Mouse (Mus musculus): ENCODE results near the gene Prr5l. TPM values are rescaled to one million over a fixed set of nuclear protein-coding genes. Genes with fewer than 3 reads are reported as not detected.

Prr5l gene
- polyA plus RNA-seq, 1 experiment, result 0.06 TPM

DNA sequence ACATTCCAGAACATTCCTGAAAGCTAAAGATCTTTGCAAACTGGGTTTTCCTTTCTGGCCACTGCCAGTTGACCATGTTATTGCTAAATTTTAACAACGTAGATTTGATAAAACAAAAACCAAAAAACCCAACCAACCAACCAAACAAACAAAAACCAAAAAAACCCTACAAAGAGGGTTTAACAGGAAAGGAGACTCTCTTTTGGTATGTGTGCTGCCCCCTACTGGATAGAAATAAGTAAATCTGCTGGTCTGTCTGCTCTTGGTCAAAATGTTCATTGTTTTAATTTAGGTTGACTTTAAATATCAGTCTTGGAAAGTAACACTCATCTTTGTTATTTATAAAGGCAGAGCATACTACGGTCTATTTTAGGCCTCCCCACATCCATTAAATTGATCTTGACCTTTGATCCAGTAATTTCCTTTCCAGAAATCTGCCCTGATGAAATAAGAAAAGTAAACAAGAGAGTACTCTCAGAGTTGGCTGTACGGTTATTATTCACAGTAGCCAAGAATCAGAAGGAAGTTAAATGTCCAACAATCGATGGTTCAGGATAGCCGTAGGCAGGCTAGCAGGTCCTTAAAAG is 54.7 kb downstream of the Prr5l start:
- H3ac ChIP-seq (ENCODE audit: control insufficient read depth, insufficient read length), result no peak overlapping the region
- TF ChIP-seq MYOD1 (IDR thresholded peaks at IDR 0.05; ENCODE audit: control insufficient read depth in 1 of 3, insufficient read length in 2 of 3, low read depth in 2 of 3) (no peak), CEBPB (IDR thresholded peaks at IDR 0.05; ENCODE audit: insufficient read depth, poor library complexity, severe bottlenecking) (no peak), MYOG (IDR thresholded peaks at IDR 0.05; ENCODE audit: control insufficient read depth in 1 of 3, insufficient read depth in 1 of 3, insufficient read length in 2 of 3, low read depth in 2 of 3) (no peak), REST (IDR thresholded peaks at IDR 0.05; ENCODE audit: insufficient read depth, insufficient read length) (no peak), TCF12 (IDR thresholded peaks at IDR 0.05; ENCODE audit: insufficient read depth, poor library complexity, severe bottlenecking) (no peak), POLR2A (IDR thresholded peaks at IDR 0.05; ENCODE audit: insufficient read length, low read depth) (no peak), E2F4 (IDR thresholded peaks at IDR 0.05; ENCODE audit: insufficient read depth) (no peak), TCF3 (IDR thresholded peaks at IDR 0.05; ENCODE audit: insufficient read length, low read depth) (no peak), MAX (IDR thresholded peaks at IDR 0.05; ENCODE audit: low read depth) (no peak), USF1 (IDR thresholded peaks at IDR 0.05; ENCODE audit: low read depth) (no peak), SRF (IDR thresholded peaks at IDR 0.05; ENCODE audit: control insufficient read depth, insufficient read length, low read depth) (no peak), POLR2AphosphoS2 (IDR thresholded peaks at IDR 0.05; ENCODE audit: insufficient read length, low read depth) (no peak)
- H3K4me2 ChIP-seq (ENCODE audit: low read depth), result no peak overlapping the region
- H3K4me3 ChIP-seq, result no peak overlapping the region
- H3K79me2 ChIP-seq (ENCODE audit: control insufficient read depth, insufficient read depth), result no peaks in the 10 kb centered on the region
- no peaks in the 10 kb centered on the region for H3K27me3 ChIP-seq (ENCODE audit: control insufficient read depth, insufficient read depth, insufficient read length)
- H3K36me3 ChIP-seq (ENCODE audit: control insufficient read depth, insufficient read depth), result no peaks in the 10 kb centered on the region

DNA sequence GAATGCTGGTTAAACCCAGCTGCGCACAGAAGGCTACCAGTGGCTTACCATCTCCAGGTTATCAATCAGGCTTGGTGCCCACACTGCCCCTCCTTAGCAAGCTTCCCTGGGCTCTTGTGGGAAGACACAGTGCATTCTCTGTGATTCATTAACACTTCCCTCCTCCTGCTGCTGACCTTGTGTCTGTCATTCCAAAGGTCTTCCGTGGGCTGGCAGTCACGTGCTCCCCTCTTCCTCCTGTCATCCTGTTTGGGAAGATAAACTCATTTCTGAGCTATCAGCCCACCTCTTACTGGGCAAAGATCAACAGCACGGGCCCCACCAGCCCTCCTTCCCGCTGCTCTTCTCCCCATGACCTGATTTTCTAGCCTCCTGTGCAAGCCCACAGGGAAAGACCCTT is 55.2 kb downstream of the Prr5l start:
- Histone ChIP-seq H3ac (ENCODE audit: control insufficient read depth, insufficient read length) (no peak overlapping the region), H3K36me3 (ENCODE audit: control insufficient read depth, insufficient read depth) (no peaks in the 10 kb centered on the region), H3K79me2 (ENCODE audit: control insufficient read depth, insufficient read depth) (no peaks in the 10 kb centered on the region), H3K27me3 (ENCODE audit: control insufficient read depth, insufficient read depth, insufficient read length) (no peaks in the 10 kb centered on the region), H3K4me3 (no peak overlapping the region), H3K4me2 (ENCODE audit: low read depth) (no peak overlapping the region)
- no peak for TF ChIP-seq CEBPB (IDR thresholded peaks at IDR 0.05; ENCODE audit: insufficient read depth, poor library complexity, severe bottlenecking)
- TF ChIP-seq USF1 (IDR thresholded peaks at IDR 0.05; ENCODE audit: low read depth), result peak; percentile 54

DNA sequence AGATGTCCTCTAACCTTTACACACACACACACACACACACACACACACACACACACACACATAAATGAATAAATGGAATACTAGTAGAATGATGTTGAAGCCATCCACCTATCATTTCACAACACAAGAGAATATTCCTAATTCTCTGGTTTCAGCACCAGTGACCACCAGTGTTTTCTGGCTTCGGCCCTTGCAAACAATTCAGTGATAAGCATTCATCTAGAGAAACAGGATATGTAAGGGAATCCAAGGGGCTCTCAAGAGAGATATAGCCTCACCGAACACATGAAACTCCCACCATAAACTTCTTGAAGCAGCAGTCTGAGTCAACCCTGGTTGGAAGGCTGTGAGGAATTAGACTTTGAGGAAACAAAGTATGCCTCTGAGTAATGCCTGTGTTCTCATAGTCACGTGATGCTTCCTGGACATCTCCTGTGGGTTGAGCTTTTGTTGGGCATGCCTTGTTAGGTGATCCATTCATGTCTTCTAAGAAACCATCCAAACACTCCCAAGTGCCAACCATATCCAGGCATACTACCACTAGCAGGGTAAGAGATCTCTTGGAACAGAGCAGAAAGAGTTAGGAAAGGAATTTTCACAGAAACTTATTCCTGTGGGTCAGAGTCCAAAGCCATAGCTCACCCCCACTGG is 55.8 kb downstream of the Prr5l start:
- no peaks in the 10 kb centered on the region for H3K27me3 ChIP-seq (ENCODE audit: control insufficient read depth, insufficient read depth, insufficient read length)
- no peaks in the 10 kb centered on the region for H3K79me2 ChIP-seq (ENCODE audit: control insufficient read depth, insufficient read depth)
- no peak overlapping the region for H3K4me2 ChIP-seq (ENCODE audit: low read depth)
- no peaks in the 10 kb centered on the region for H3K36me3 ChIP-seq (ENCODE audit: control insufficient read depth, insufficient read depth)
- TF ChIP-seq CEBPB (IDR thresholded peaks at IDR 0.05; ENCODE audit: insufficient read depth, poor library complexity, severe bottlenecking) (no peak), USF1 (IDR thresholded peaks at IDR 0.05; ENCODE audit: low read depth) (peak; percentile 95)
- H3ac ChIP-seq (ENCODE audit: control insufficient read depth, insufficient read length), result no peak overlapping the region
- no peak overlapping the region for H3K4me3 ChIP-seq

DNA sequence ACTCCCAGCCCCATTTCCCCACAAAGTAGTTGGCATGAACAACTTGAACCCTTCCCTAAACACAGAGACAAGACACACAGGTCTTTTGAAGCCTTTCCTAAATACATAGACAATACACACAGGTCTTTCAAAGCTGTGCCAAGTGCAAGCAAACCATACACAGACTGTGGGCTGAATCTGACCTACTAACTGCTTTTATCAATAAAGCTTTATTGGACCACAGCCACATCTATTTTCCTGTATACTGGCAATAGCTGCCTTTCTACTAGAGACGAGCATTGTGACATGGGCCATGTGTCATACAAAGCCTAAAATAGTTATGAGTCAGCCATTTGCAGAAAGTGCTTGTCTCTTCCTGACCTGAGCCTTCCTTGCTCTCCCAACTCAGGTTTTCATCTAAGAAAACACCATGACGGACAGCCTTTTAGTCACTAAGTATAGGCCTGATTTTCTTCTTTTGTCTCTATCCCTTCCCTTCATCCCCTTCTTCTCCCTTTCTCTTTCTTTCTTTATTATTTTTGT is 56.6 kb downstream of the Prr5l start:
- H3K4me3 ChIP-seq, result no peak overlapping the region
- no peak overlapping the region for H3ac ChIP-seq (ENCODE audit: control insufficient read depth, insufficient read length)
- no peak overlapping the region for H3K4me2 ChIP-seq (ENCODE audit: low read depth)
- no peak for TF ChIP-seq TCF3 (IDR thresholded peaks at IDR 0.05; ENCODE audit: insufficient read length, low read depth)
- no peak for TF ChIP-seq USF1 (IDR thresholded peaks at IDR 0.05; ENCODE audit: low read depth)
- no peak for TF ChIP-seq MAX (IDR thresholded peaks at IDR 0.05; ENCODE audit: low read depth)
- TF ChIP-seq POLR2A (IDR thresholded peaks at IDR 0.05; ENCODE audit: insufficient read length, low read depth), result no peak
- no peak for TF ChIP-seq POLR2AphosphoS2 (IDR thresholded peaks at IDR 0.05; ENCODE audit: insufficient read length, low read depth)
- no peak for TF ChIP-seq REST (IDR thresholded peaks at IDR 0.05; ENCODE audit: insufficient read depth, insufficient read length)
- TF ChIP-seq MYOD1 (IDR thresholded peaks at IDR 0.05; ENCODE audit: control insufficient read depth in 1 of 3, insufficient read length in 2 of 3, low read depth in 2 of 3), result no peak
- TF ChIP-seq SRF (IDR thresholded peaks at IDR 0.05; ENCODE audit: control insufficient read depth, insufficient read length, low read depth), result no peak
- no peak for TF ChIP-seq TCF12 (IDR thresholded peaks at IDR 0.05; ENCODE audit: insufficient read depth, poor library complexity, severe bottlenecking)
- H3K27me3 ChIP-seq (ENCODE audit: control insufficient read depth, insufficient read depth, insufficient read length), result no peaks in the 10 kb centered on the region
- H3K36me3 ChIP-seq (ENCODE audit: control insufficient read depth, insufficient read depth), result no peaks in the 10 kb centered on the region
- no peaks in the 10 kb centered on the region for H3K79me2 ChIP-seq (ENCODE audit: control insufficient read depth, insufficient read depth)

DNA sequence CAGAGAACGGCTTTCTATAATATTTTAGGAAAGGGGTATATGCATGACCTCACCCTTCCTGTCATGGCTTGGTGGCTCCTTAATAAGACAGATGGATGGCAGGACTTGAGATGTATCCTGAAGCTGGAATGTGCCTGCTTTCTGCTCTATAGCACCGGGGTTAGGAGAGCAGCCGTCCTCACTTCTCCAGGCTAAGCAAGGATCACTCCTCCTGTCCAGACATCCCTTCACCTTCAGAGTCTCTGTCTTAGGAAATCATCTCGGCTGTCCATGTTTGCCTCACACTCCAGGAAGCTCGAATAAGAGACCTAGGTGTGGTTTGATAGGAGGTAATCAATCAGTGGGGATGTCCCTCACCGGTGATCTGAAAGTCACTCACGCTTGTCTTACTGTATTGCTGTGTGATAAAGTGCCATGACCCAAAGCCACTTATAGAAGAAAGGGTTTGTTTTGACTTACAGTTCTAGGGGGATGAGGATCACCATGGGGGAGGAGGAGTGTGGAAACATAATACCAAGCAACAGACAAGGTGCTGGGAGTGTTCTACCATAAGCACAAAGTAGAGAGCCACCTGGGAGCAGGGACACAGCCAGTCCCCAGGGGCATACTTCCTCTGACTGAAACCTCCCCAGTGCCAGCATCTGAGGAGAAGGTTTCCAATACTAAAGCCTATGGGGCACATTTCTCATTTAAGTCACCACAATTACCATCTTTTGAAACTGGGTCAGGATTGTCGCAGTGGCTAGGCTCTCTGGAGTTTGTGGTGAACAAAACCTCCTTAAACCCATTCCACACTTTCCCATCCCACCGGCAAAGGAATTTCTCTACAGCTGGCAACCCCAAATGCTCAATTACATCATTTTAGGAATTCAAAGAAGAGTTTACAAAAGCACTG is 57.4 kb downstream of the Prr5l start:
- Histone ChIP-seq H3ac (ENCODE audit: control insufficient read depth, insufficient read length) (no peak overlapping the region), H3K4me2 (ENCODE audit: low read depth) (no peak overlapping the region), H3K4me3 (no peak overlapping the region), H3K79me2 (ENCODE audit: control insufficient read depth, insufficient read depth) (no peaks in the 10 kb centered on the region), H3K36me3 (ENCODE audit: control insufficient read depth, insufficient read depth) (no peaks in the 10 kb centered on the region), H3K27me3 (ENCODE audit: control insufficient read depth, insufficient read depth, insufficient read length) (no peaks in the 10 kb centered on the region)
- no peak for TF ChIP-seq MYOD1 (IDR thresholded peaks at IDR 0.05; ENCODE audit: control insufficient read depth in 1 of 3, insufficient read length in 2 of 3, low read depth in 2 of 3)
- TF ChIP-seq SRF (IDR thresholded peaks at IDR 0.05; ENCODE audit: control insufficient read depth, insufficient read length, low read depth), result no peak
- TF ChIP-seq E2F4 (IDR thresholded peaks at IDR 0.05; ENCODE audit: insufficient read depth), result no peak
